Mouse (Mus musculus): Measurements from ENCODE around the gene Dld. TPM values are rescaled to one million over a fixed set of nuclear protein-coding genes. Genes with fewer than 3 reads are reported as not detected.

Gene Dld
- 10 to 100 TPM; 43.7 to 48.2 TPM for total RNA-seq (2023)

GRCm38 (mm10) chr12:31350944-31351928 is at the start of gene Dld:
Gene Dld (minus strand): TSS chr12:31351453.

DNA sequence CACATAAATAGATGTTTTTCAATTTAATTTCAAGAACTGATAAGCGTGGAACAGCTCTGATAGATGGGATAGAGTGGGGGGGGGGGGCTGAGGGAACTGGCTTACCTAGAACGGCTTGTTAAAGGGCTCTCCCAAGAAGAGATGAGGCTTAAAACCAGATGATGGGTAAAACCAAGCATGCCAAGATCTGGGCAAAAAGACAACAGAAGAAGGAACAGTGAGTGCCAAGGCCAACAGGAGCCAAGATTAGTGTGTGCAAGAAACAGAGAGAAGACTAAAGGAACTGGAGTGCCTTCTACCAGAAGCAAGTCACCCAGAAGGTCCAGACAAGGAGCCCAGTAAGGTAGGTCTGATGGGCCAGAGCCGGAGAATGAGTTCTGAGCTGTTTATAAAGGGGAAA is 39.3 kb upstream of the Dld start, which contains the start of gene Slc26a3:
Gene Slc26a3 (plus strand): TSS at position 301 of the 400 bp plus-strand sequence.

Other genes with a start within 250 kb of the Dld start
- gene Gm6993, start 110.7 kb downstream of the Dld start, total RNA-seq (2023) = not detected
- gene Lamb1, start 86.2 kb downstream of the Dld start, total RNA-seq (2023) = under 1 TPM; 0.12 to 0.18 TPM
- gene Slc26a3, start 39.4 kb upstream of the Dld start, total RNA-seq (2023) = not detected
- 10 to 100 TPM; 28.5 to 29.2 TPM for gene Cbll1, start 148.2 kb upstream of the Dld start, total RNA-seq (2023)
- not detected for gene Slc26a4, start 208.5 kb upstream of the Dld start, total RNA-seq (2023)